Mouse (Mus musculus) megakaryocyte-erythroid progenitor cell, adult 5-6 weeks (primary cell): ENCODE results near the gene Gm10118. TPM values are rescaled to one million over a fixed set of nuclear protein-coding genes. Genes with fewer than 3 reads are reported as not detected.

Experiments
- ATAC-seq: replicated peaks from 2 replicates; pipeline ENCODE4 v1.8.0; 2016; ENCODE audit warnings: mild to moderate bottlenecking, inconsistent platforms; ENCODE audit not compliant: severe bottlenecking, poor library complexity, low FRiP score, low TSS enrichment
- total RNA-seq, 2 experiments: library from RNA; stranded (forward) in 1 of 2; stranded (reverse) in 1 of 2; fragments of 200-1000, 215-1000 nt in 1 of 2; fragments of >200 nt in 1 of 2; fragmentation: Nextera tagmentation in 1 of 2; gene quantifications; 2 replicates each; pipeline ENCODE4 v1.2.3; 2014 to 2017

Gene Gm10118
- not detected in 2 replicates for total RNA-seq (2014; fragmentation: Nextera tagmentation)
- total RNA-seq (2017) = not detected in 2 replicates

GRCm38 (mm10) chr10:63927334-63927733 lies at the start of gene Gm10118:
Gm10118 (minus strand) TSS chr10:63927434.
- no peak for ATAC-seq

DNA sequence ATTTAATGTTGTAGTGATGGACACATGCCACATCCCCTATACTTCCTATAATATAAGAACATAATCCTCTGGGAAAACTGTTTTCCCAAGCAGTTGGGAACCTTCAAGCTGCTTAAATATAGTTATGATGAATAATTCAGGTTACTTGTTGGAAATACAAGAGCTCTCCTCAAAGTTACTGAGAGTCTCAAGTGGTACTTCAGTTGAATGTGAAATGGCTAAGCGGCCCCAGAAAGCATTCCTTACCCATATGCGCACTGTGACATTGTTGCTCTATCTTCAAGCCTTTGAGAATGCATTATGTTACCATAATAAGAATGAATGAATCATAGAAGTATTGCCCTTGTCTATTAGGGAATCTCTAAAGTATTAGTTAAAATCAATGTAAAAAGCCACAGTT lies 45.1 kb upstream of the Gm10118 start:
- ATAC-seq = no peak

GRCm38 (mm10) chr10:63954308-63954930 lies 27.2 kb upstream of the Gm10118 start:
- no peak for ATAC-seq

DNA sequence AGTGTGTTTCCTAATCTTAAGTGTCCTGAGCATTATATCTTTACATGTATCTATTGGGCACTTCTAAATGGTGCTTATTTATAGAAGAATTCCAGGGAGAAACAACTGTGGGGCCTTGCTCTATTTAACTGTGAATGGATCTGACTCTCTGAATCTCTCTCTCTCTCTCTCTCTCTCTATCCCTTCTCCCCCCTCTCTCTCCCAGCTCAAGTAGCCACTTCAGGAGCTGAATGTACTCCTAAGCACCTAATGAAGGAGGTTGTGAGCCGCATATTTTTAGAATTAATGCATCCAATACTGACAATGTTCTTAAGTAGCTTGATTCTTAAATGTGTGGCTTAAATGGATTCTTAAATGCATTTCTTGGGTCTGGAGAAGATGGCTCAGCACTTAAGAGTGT lies 24.2 kb upstream of the Gm10118 start:
- ATAC-seq = no peak

DNA sequence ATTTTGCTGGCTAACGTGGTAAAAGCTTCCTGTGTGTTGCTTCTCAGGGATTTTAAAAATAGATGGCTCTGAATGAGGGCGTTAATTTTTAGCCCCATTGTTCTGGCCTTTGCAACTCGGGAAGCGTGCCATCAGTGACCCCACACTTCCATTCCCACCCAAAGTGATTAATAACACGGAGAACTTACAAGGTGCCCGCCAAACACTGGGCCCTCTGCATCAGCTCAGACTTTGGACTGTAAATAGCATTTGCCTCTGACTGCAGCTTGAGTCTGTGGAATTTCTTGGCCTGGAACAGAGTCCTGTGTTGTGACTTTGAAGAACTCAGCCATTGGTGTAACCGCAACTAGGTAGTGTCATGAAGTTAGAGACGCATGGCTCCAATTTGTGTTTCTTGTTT lies 23.6 kb upstream of the Gm10118 start:
- ATAC-seq = no peak

DNA sequence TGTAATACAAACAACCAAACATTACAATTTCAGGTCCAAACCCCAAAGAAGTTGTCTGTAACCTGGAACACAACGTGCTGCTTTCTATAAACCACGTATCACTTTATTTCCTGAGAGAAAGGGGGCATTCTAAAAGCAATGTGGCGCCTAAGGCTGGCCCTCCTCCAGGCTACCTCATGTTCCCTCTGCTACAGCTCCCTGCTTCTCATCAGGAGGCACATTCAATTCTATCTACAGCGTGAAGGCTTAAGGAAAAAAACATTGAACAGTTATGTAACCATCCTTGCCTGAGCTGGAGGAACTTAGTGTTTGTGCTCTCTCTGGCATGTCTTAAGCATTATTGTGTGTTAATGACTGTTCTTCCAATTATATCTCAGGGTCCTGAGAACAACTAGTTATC lies 20.0 kb upstream of the Gm10118 start:
- no peak for ATAC-seq

DNA sequence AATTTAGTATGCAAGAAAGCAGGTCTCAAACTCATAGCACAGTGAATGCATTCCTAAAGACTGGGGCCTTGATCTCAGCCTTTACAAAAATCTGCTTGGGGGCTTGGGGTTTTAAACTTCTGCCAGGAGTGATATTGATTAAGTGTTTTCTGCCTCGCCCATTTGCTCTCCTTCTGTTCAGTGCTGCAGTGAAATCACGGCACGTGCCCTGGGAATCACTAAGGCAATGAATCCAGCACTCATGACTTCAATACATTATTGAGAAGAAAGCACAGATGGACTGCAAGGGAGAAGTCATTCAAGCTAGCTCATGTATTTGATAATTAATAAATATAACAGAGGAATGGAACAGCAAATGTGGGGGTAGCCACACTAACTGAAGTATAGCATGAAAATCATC lies 18.3 kb upstream of the Gm10118 start:
- no peak for ATAC-seq

- ATAC-seq = no peak
Observed at GRCm38 (mm10) chr10:63933946-63934345, 6.7 kb upstream of the Gm10118 start.

- ATAC-seq = no peak
Observed at GRCm38 (mm10) chr10:63908878-63909277, 18.4 kb downstream of the Gm10118 start.

DNA sequence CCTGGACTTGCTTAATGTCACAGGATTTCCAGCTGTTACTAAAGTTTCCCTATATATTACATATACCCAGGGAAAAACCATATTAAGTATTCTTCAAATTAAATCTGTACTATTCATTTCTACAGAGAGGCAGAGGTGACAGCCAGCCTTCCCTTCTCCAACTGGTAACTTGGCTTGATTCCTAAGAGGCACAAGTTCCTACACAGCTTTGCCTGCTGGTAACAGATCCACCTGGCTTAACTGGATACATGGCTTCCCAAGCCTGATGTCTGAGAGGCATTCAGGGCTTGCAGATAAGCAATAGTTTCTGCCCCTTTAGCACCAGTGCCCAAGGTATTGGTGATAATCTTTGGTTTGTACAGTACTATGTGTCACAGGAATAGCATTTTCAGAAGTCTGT lies 27.3 kb downstream of the Gm10118 start:
- ATAC-seq = no peak

DNA sequence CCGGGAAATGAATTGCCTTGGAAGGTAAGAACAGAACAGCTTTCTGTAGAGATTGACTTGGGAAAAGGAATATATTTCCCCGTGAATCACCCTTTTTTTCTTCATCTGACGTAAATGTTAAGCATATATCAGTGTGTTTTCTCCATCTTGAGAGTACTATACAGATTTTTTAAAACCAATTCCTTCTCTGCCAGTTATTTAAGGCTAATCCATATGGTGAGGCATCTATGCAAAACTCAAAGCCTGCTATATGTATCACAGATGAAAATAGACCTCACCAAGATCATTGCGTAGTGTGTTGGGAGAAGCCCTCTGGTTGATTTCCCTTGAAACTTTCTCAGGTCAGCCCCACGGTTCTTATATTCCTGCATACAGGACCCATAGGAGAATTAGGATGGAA lies 32.6 kb downstream of the Gm10118 start:
- ATAC-seq = no peak

- ATAC-seq = no peak
Observed at GRCm38 (mm10) chr10:63886449-63887088, 40.7 kb downstream of the Gm10118 start.

DNA sequence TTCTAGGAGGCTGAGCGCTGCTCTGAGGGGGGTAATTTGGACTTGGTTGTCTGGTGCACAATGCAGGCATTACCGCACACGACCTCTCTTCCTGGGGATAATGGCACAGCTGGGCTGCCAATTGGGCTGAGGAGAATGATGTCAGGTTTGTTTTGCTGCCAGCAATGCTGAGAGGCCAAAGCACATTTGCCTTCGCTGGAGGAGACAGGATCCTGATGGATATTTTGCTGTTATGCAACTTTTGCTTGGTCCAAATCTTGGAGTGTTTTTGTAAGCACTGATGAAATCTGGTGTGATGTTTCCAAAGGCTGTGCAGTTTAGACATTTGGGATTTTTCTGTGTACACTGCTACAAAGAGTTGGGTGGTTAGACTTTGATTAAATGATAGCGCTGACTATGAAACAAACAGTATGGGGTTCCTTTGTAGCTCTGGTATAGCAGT lies 46.8 kb downstream of the Gm10118 start:
- ATAC-seq = no peak

Other genes starting within 250 kb of the Gm10118 start
- gene Lrrtm3, start 162.8 kb upstream of the Gm10118 start, total RNA-seq (2014; fragmentation: Nextera tagmentation) = not detected in 2 replicates
- gene Lrrtm3, start 162.8 kb upstream of the Gm10118 start, total RNA-seq (2017) = not detected in 2 replicates